Mouse (Mus musculus): ENCODE data around the gene Olfr1417. TPM values are rescaled to one million over a fixed set of nuclear protein-coding genes. Genes with fewer than 3 reads are reported as not detected.

The Olfr1417 gene
- polyA plus RNA-seq, 1 experiment = 0.05 TPM

GRCm38 (mm10) chr19:11810003-11810758 lies 28.8 kb downstream of the Olfr1417 start:
- no peak for TF ChIP-seq CTCF (IDR thresholded peaks at IDR 0.05; ENCODE audit: borderline replicate concordance, extremely low read depth, insufficient read depth, insufficient read length)
- no peak for TF ChIP-seq POLR2A (IDR thresholded peaks at IDR 0.05; ENCODE audit: borderline replicate concordance, extremely low read depth, insufficient read depth, insufficient read length, poor library complexity, severe bottlenecking)
- no peak for DNase-seq (ENCODE audit: low read depth)

DNA sequence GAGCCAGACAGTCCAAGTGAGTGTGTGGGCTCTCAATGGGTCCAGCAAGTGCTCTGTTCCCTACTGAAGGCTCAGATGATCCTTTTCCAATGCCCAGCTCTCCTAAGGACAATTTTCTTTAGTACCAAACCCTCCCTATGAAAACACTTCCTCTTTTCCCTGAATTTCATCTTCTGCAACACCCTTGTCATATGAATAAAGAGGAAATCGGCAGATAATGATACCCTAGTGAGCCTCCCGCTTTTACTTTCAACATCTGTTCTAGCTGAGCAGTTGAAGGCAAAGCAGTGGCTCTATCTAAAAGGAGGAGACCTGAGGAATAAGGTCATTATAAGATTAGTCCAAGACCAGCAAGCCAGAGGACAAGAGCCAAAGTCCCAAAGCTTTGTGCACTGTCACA lies 30.6 kb downstream of the Olfr1417 start:
- no peak for DNase-seq (ENCODE audit: low read depth)
- TF ChIP-seq POLR2A (IDR thresholded peaks at IDR 0.05; ENCODE audit: borderline replicate concordance, extremely low read depth, insufficient read depth, insufficient read length, poor library complexity, severe bottlenecking) (no peak), CTCF (IDR thresholded peaks at IDR 0.05; ENCODE audit: borderline replicate concordance, extremely low read depth, insufficient read depth, insufficient read length) (no peak)

GRCm38 (mm10) chr19:11807822-11808221 lies 31.2 kb downstream of the Olfr1417 start:
- TF ChIP-seq CTCF (IDR thresholded peaks at IDR 0.05; ENCODE audit: borderline replicate concordance, extremely low read depth, insufficient read depth, insufficient read length) (no peak), POLR2A (IDR thresholded peaks at IDR 0.05; ENCODE audit: borderline replicate concordance, extremely low read depth, insufficient read depth, insufficient read length, poor library complexity, severe bottlenecking) (no peak)
- DNase-seq (ENCODE audit: low read depth) = no peak

DNA sequence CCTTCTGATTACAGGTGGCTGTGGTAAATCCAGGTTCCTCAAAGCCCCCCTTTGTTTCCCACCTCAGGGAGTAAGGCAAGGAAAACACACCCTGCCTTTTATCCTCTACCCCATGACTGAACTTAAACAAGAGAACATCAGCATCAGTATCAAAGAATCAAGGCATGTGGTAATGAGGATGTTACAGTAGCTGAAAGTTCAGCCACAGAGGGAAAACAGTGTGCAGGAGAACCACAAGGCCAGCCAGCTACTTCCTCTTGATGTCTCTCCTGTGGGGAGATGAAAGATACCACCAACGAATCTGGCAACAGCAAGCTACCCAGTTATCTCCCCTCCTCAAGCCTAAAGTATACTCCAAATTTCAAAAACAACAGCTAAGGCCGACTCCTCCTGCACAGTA lies 31.8 kb downstream of the Olfr1417 start:
- no peak for DNase-seq (ENCODE audit: low read depth)

GRCm38 (mm10) chr19:11804423-11804822 lies 34.6 kb downstream of the Olfr1417 start:
- TF ChIP-seq POLR2A (IDR thresholded peaks at IDR 0.05; ENCODE audit: borderline replicate concordance, extremely low read depth, insufficient read depth, insufficient read length, poor library complexity, severe bottlenecking) (no peak), CTCF (IDR thresholded peaks at IDR 0.05; ENCODE audit: borderline replicate concordance, extremely low read depth, insufficient read depth, insufficient read length) (no peak)

More for the DNA sequence above, 31.8 kb downstream of the Olfr1417 start:
- TF ChIP-seq POLR2A (IDR thresholded peaks at IDR 0.05; ENCODE audit: borderline replicate concordance, extremely low read depth, insufficient read depth, insufficient read length, poor library complexity, severe bottlenecking) (no peak), CTCF (IDR thresholded peaks at IDR 0.05; ENCODE audit: borderline replicate concordance, extremely low read depth, insufficient read depth, insufficient read length) (no peak)

DNA sequence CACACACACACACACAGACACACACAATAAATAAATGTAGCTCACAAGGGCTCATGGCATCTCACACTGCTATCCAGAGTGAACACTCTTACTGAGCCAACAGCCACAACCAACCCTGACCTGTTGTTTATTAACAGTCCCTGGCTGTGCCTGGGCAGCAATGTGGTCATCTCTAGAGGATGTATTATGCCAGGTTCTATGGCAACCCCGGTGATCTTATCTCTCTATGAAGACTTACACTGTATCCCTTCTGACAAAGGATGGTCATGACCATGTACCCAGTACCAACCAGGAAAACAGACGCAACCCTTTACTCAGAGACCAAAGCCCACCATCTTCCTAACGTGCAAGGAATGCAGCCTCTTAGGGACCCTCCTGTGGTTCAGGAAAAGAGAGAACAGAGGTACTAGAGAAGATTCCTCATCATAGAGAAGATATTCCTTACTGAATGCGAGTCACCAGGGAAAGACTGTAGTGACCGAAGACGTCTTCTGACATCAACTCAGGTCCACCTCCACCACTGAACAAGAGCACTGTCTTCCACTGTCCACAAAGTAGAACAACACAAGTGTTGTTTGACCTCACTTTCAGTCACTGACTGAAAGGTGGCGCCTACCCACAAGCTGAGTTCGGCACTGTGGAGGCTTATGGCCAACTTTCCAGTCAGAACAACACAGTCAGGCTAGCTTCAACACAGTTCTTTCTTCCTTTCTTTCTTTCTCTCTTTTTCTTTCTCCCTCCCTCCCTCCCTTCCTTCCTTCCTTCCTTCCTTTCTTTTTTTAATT lies 38.3 kb downstream of the Olfr1417 start:
- TF ChIP-seq POLR2A (IDR thresholded peaks at IDR 0.05; ENCODE audit: borderline replicate concordance, extremely low read depth, insufficient read depth, insufficient read length, poor library complexity, severe bottlenecking) = no peak
- no peak for TF ChIP-seq CTCF (IDR thresholded peaks at IDR 0.05; ENCODE audit: borderline replicate concordance, extremely low read depth, insufficient read depth, insufficient read length)
- no peak for DNase-seq (ENCODE audit: low read depth)

More at GRCm38 (mm10) chr19:11804423-11804822, 34.6 kb downstream of the Olfr1417 start:
- DNase-seq (ENCODE audit: low read depth) = no peak

DNA sequence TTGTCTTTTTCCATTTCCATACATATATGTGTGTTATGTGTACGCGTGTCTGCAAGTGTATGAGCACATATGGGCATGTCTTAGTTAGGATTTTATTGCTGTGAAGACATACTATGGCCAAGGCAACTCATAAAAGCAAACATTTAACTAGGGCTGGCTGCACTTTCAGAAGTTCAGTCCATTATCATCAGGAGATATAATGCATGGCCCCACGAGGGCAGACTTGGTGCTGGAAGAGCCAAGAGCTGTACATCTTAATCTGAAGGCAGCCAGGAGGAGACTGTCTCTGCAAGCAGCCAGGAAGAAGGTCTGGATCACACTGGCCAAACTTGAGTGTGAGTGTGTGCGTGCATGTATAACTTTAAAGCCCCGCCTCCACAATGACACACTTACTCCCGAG lies 44.6 kb downstream of the Olfr1417 start:
- TF ChIP-seq CTCF (IDR thresholded peaks at IDR 0.05; ENCODE audit: borderline replicate concordance, extremely low read depth, insufficient read depth, insufficient read length) (no peak), POLR2A (IDR thresholded peaks at IDR 0.05; ENCODE audit: borderline replicate concordance, extremely low read depth, insufficient read depth, insufficient read length, poor library complexity, severe bottlenecking) (no peak)
- DNase-seq (ENCODE audit: low read depth) = no peak

DNA sequence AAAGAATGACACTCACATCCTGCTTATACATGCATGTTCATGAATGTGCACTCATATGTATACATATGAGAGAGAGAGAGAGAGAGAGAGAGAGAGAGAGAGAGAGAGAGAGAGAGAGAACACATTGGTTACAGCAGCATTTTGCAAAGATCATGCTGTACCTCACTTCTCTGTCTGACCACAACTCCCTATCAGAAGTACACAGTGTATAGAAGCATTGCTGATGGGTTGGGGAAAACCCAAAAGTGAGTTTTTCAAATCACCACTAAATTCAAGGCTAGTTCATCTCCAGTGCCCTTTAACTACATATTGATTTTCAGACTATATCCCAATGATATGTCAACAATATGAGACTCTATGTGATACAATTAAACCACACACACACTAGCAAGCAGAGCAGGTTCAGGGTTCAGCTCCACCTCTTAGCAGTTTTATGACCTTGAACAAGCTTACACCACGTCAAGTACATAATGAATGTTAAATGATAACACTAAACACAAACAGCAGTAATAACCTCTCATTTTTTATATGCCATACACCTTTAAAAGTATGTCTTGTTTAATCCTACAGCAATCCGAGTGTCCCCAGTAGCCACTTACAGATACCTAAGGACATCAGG lies 45.2 kb downstream of the Olfr1417 start:
- TF ChIP-seq CTCF (IDR thresholded peaks at IDR 0.05; ENCODE audit: borderline replicate concordance, extremely low read depth, insufficient read depth, insufficient read length) (no peak), POLR2A (IDR thresholded peaks at IDR 0.05; ENCODE audit: borderline replicate concordance, extremely low read depth, insufficient read depth, insufficient read length, poor library complexity, severe bottlenecking) (no peak)
- no peak for DNase-seq (ENCODE audit: low read depth)

- no peak for DNase-seq (ENCODE audit: low read depth)
- TF ChIP-seq CTCF (IDR thresholded peaks at IDR 0.05; ENCODE audit: borderline replicate concordance, extremely low read depth, insufficient read depth, insufficient read length) = no peak
- no peak for TF ChIP-seq POLR2A (IDR thresholded peaks at IDR 0.05; ENCODE audit: borderline replicate concordance, extremely low read depth, insufficient read depth, insufficient read length, poor library complexity, severe bottlenecking)
Measured at GRCm38 (mm10) chr19:11791825-11792224, 47.2 kb downstream of the Olfr1417 start.

DNA sequence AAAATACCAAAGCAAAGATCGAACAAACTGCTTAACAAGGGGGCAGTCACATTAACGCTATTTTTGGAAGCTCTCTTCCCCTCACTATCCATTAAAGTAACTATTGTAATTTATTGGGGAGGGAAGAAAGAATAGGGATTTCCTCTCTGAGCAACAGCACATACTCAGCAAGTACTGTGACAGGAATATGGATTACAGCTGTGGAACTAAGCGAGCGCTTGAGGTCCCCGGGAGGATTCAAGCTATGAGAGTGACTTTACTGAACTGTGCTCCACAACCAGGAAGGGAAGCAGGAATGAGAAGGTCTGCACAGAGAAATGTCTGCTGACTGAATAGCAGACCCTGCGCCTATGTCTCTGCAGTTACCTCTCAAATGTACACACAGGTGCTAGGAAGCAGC lies 50.1 kb downstream of the Olfr1417 start:
- TF ChIP-seq CTCF (IDR thresholded peaks at IDR 0.05; ENCODE audit: borderline replicate concordance, extremely low read depth, insufficient read depth, insufficient read length) = no peak
- TF ChIP-seq POLR2A (IDR thresholded peaks at IDR 0.05; ENCODE audit: borderline replicate concordance, extremely low read depth, insufficient read depth, insufficient read length, poor library complexity, severe bottlenecking) = no peak
- no peak for DNase-seq (ENCODE audit: low read depth)

DNA sequence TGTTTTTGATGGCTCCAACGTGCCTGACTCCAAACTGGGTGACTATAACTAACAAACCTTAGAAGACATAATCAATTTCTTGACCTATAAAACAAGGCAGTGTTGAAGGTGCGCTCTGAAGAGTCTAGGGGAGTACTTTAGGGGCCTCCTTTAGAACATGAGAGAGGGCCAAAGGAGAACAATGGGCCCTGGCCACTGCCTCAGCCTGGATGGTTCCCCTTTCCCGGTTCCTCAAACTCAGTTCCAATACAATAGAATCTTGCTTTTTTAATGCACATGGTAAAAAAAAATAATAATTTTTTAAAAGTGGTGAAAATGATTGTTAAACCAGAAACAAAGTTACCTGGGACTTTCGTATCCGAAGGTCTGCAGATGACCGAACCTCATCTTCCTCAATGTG lies 51.2 kb downstream of the Olfr1417 start:
- no peak for TF ChIP-seq POLR2A (IDR thresholded peaks at IDR 0.05; ENCODE audit: borderline replicate concordance, extremely low read depth, insufficient read depth, insufficient read length, poor library complexity, severe bottlenecking)
- TF ChIP-seq CTCF (IDR thresholded peaks at IDR 0.05; ENCODE audit: borderline replicate concordance, extremely low read depth, insufficient read depth, insufficient read length) = no peak
- no peak for DNase-seq (ENCODE audit: low read depth)

Data from brain, embryonic 14.5 days (tissue).